In the genomic region with DNA sequence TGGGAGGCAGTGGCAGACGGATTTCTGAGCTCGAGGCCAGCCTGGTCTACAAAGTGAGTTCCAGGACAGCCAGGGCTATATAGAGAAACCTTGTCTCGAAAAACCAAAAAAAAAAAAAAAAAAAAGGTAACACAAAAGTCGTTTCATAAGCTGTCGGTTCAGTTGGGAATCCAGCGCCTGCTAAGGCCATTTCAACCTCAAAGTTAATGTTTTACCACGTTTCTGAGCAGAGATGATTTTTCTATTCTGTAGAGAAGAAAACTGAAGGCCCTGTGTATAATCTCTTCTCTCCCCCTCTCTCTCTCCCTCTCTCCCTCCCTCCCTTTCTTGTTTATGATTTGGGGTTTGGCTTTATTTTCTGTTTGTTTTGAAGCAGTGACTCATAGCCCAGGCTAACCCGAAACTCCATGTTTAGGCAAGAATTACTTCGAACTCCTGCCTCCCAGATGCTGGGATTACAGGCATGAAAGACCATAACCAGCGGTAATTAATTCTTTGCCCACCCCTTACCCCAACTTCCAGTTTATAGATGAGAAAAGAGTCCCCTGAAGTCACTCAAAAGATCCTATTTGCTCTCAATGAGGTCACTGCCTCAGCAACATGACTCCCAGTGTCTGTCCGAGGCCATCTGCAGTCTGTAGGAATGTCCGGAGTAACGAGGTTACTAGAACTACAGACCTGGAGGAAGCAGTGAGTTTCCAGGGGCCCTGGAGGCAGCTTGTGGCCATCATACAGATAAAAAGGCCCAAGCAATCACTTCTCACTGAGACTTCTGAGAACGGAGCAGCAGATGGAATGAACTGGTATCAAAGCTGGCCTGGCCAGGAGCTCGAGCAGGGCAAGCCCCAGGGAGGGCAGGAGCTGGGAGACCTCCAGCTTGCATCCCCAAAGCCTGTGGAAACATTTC, we compare ENCODE assay signal across 7 mouse cellular contexts. TPM values are rescaled to one million over a fixed set of nuclear protein-coding genes. Genes with fewer than 3 reads are reported as not detected.
DNase-seq lines count a peak whose midpoint lies in the region; ATAC-seq and TF ChIP-seq lines count a peak whose summit lies in the region.

No protein-coding gene starts in this region.

- intact Hi-C loops in left cerebral cortex, adult 2 months (cut with DNase I), result loop anchor here (1.0 to 2.0 kb wide), 2 partner anchors 16 to 93 kb away; a partner anchor contains a TSS

- peak overlapping the region; percentile 88 for H3K9ac ChIP-seq in embryonic facial prominence, embryonic 13.5 days
- peak overlapping the region; percentile 60 for H3K9ac ChIP-seq in intestine, embryonic 16.5 days (ENCODE audit: low read depth, low read length)
- no peak overlapping the region for H3K9ac ChIP-seq in neural tube, embryonic 14.5 days (replicated peaks; ENCODE audit: low read depth, low read length)

- no peaks in the 10 kb centered on the region for H3K9me3 ChIP-seq in embryonic facial prominence, embryonic 13.5 days
- no peaks in the 10 kb centered on the region for H3K9me3 ChIP-seq in intestine, embryonic 16.5 days (ENCODE audit: control insufficient read depth, low read length)
- no peaks in the 10 kb centered on the region for H3K9me3 ChIP-seq in neural tube, embryonic 14.5 days (ENCODE audit: control insufficient read depth, low read length)

- WGBS in embryonic facial prominence, embryonic 13.5 days, result 33% methylated on average over 15 of the region's 15 CpGs
- 32% methylated on average over 15 of the region's 15 CpGs for WGBS in intestine, embryonic 16.5 days
- WGBS in neural tube, embryonic 14.5 days, result 42% methylated on average over 15 of the region's 15 CpGs

- H3K36me3 ChIP-seq in embryonic facial prominence, embryonic 13.5 days, result peaks cover 11% of the 10 kb centered on the region
- H3K36me3 ChIP-seq in intestine, embryonic 16.5 days (ENCODE audit: control insufficient read depth, insufficient read depth, low read length), result peaks cover 6% of the 10 kb centered on the region; the same call in 1 of the 2 replicates
- H3K36me3 ChIP-seq in neural tube, embryonic 14.5 days (ENCODE audit: control insufficient read depth, insufficient read depth, low read length), result peaks cover 6% of the 10 kb centered on the region; the same call in 1 of the 2 replicates

- peaks cover 32% of the 10 kb centered on the region for H3K4me1 ChIP-seq in embryonic facial prominence, embryonic 13.5 days
- H3K4me1 ChIP-seq in intestine, embryonic 16.5 days (ENCODE audit: control insufficient read depth, insufficient read depth, low read length), result peaks cover 33% of the 10 kb centered on the region
- H3K4me1 ChIP-seq in neural tube, embryonic 14.5 days (ENCODE audit: control insufficient read depth, insufficient read depth, low read length), result peaks cover 25% of the 10 kb centered on the region

- H3K27me3 ChIP-seq in embryonic facial prominence, embryonic 13.5 days, result no peaks in the 10 kb centered on the region
- H3K27me3 ChIP-seq in intestine, embryonic 16.5 days (replicated peaks; ENCODE audit: control insufficient read depth, insufficient read depth, low read length), result no peaks in the 10 kb centered on the region
- no peaks in the 10 kb centered on the region for H3K27me3 ChIP-seq in neural tube, embryonic 14.5 days (ENCODE audit: control insufficient read depth, insufficient read depth, low read length)

- no peak for ATAC-seq in embryonic facial prominence, embryonic 13.5 days (ENCODE audit: insufficient number of reproducible peaks, insufficient read depth, low FRiP score, low TSS enrichment, low read depth)
- ATAC-seq in intestine, embryonic 16.5 days, result no peak
- no peak for ATAC-seq in neural tube, embryonic 14.5 days (ENCODE audit: low read depth)
- ATAC-seq in frontal cortex, adult (ENCODE audit: low TSS enrichment), result no peak

- peak overlapping the region; percentile 94 for H3K4me2 ChIP-seq in embryonic facial prominence, embryonic 13.5 days
- H3K4me2 ChIP-seq in intestine, embryonic 16.5 days (ENCODE audit: low read depth, low read length), result peak overlapping the region; percentile 50
- H3K4me2 ChIP-seq in neural tube, embryonic 14.5 days (ENCODE audit: low read depth, low read length), result peak overlapping the region; percentile 90

- H3K27ac ChIP-seq in left cerebral cortex, adult 2 months, result peak overlapping the region; percentile 77
- H3K27ac ChIP-seq in embryonic facial prominence, embryonic 13.5 days, result peak overlapping the region; percentile 92
- peak overlapping the region; percentile 98 for H3K27ac ChIP-seq in intestine, embryonic 16.5 days (ENCODE audit: low read length)
- peak overlapping the region; percentile 22; the same call in 1 of the 2 replicates for H3K27ac ChIP-seq in neural tube, embryonic 14.5 days (ENCODE audit: low read depth, low read length)

- peak overlapping the region; percentile 38 for H3K4me3 ChIP-seq in left cerebral cortex, adult 2 months
- peak overlapping the region; percentile 84 for H3K4me3 ChIP-seq in embryonic facial prominence, embryonic 13.5 days
- peak overlapping the region; percentile 42 for H3K4me3 ChIP-seq in intestine, embryonic 16.5 days (ENCODE audit: low read length)
- H3K4me3 ChIP-seq in neural tube, embryonic 14.5 days (ENCODE audit: low read depth, low read length), result peak overlapping the region; percentile 75

- DNase-seq in left cerebral cortex, adult 2 months (ENCODE audit: extremely low spot score in 1 of 2, low spot score in 2 of 2), result no peak
- DNase-seq in left cerebral cortex, adult 8-10 months (ENCODE audit: low spot score in 2 of 2), result no peak
- DNase-seq in thymus, postnatal 10 days (ENCODE audit: low spot score in 2 of 2), result no peak

- TF ChIP-seq CTCF in left cerebral cortex, adult 2 months (IDR thresholded peaks at IDR 0.05), result no peak

RNA-seq across cellular contexts. Expression of a gene that starts 1.4 kb away (rescaled TPM):
- 10 to 100 TPM; 65.7 to 68.6 TPM for total RNA-seq in left cerebral cortex, adult 2 months (2021)
- total RNA-seq in left cerebral cortex, adult 8-10 months (2022), result 10 to 100 TPM; 64.1 to 75.4 (median 68.9) TPM
- polyA plus RNA-seq in embryonic facial prominence, embryonic 13.5 days (2015; fragmentation: Nextera tagmentation; extraction: Ambion mirVana), result 191 and 195 TPM in 2 replicates
- 366 and 376 TPM in 2 replicates for polyA plus RNA-seq in intestine, embryonic 16.5 days (2015; fragmentation: Nextera tagmentation; extraction: Ambion mirVana)
- polyA plus RNA-seq in neural tube, embryonic 14.5 days (2014; fragmentation: Nextera tagmentation; extraction: Ambion mirVana), result 141 and 144 TPM in 2 replicates

RNA-seq across cellular contexts. Expression of a gene that starts 15.9 kb away (rescaled TPM):
- 100 to 1,000 TPM; 505 to 522 TPM for total RNA-seq in left cerebral cortex, adult 2 months (2021)
- 100 to 1,000 TPM; 433 to 468 (median 439) TPM for total RNA-seq in left cerebral cortex, adult 8-10 months (2022)
- polyA plus RNA-seq in embryonic facial prominence, embryonic 13.5 days (2015; fragmentation: Nextera tagmentation; extraction: Ambion mirVana), result 3.6 and 5.2 TPM in 2 replicates
- polyA plus RNA-seq in intestine, embryonic 16.5 days (2015; fragmentation: Nextera tagmentation; extraction: Ambion mirVana), result 6.0 and 6.8 TPM in 2 replicates
- polyA plus RNA-seq in neural tube, embryonic 14.5 days (2014; fragmentation: Nextera tagmentation; extraction: Ambion mirVana), result 97.8 and 115 TPM in 2 replicates

RNA-seq across cellular contexts. Expression of a gene that starts 21.0 kb away (rescaled TPM):
- 10 to 100 TPM; 58.1 to 66.2 TPM for total RNA-seq in left cerebral cortex, adult 2 months (2021)
- total RNA-seq in left cerebral cortex, adult 8-10 months (2022), result 100 to 1,000 TPM in 2 of 4 experiments, 10 to 100 TPM in 2; 51.6 to 142 (median 80.2) TPM
- 124 and 126 TPM in 2 replicates for polyA plus RNA-seq in embryonic facial prominence, embryonic 13.5 days (2015; fragmentation: Nextera tagmentation; extraction: Ambion mirVana)
- 221 and 245 TPM in 2 replicates for polyA plus RNA-seq in intestine, embryonic 16.5 days (2015; fragmentation: Nextera tagmentation; extraction: Ambion mirVana)
- polyA plus RNA-seq in neural tube, embryonic 14.5 days (2014; fragmentation: Nextera tagmentation; extraction: Ambion mirVana), result 43.3 and 68.2 TPM in 2 replicates

RNA-seq across cellular contexts. Expression of a gene that starts 38.3 kb away (rescaled TPM):
- total RNA-seq in left cerebral cortex, adult 2 months (2021), result 100 to 1,000 TPM; 117 to 123 TPM
- total RNA-seq in left cerebral cortex, adult 8-10 months (2022), result 100 to 1,000 TPM in 2 of 4 experiments, 10 to 100 TPM in 2; 88.3 to 104 (median 96.8) TPM
- polyA plus RNA-seq in embryonic facial prominence, embryonic 13.5 days (2015; fragmentation: Nextera tagmentation; extraction: Ambion mirVana), result 8.1 and 8.2 TPM in 2 replicates
- polyA plus RNA-seq in intestine, embryonic 16.5 days (2015; fragmentation: Nextera tagmentation; extraction: Ambion mirVana), result 0.86 and 1.8 TPM in 2 replicates
- 25.4 and 38.4 TPM in 2 replicates for polyA plus RNA-seq in neural tube, embryonic 14.5 days (2014; fragmentation: Nextera tagmentation; extraction: Ambion mirVana)

RNA-seq across cellular contexts. Expression of a gene that starts 43.1 kb away (rescaled TPM):
- total RNA-seq in left cerebral cortex, adult 2 months (2021), result under 1 TPM; 0.16 to 0.43 TPM
- under 1 TPM in 3 of 4 experiments, not detected in 1; 0.08 to 0.41 (median 0.24) TPM for total RNA-seq in left cerebral cortex, adult 8-10 months (2022)
- polyA plus RNA-seq in embryonic facial prominence, embryonic 13.5 days (2015; fragmentation: Nextera tagmentation; extraction: Ambion mirVana), result 6.3 and 16.6 TPM in 2 replicates
- 11.2 and 19.3 TPM in 2 replicates for polyA plus RNA-seq in intestine, embryonic 16.5 days (2015; fragmentation: Nextera tagmentation; extraction: Ambion mirVana)
- 1.6 and 2.4 TPM in 2 replicates for polyA plus RNA-seq in neural tube, embryonic 14.5 days (2014; fragmentation: Nextera tagmentation; extraction: Ambion mirVana)

Comparison
In these comparisons a context has a peak if more than half of its experiments do, and no peak if none do; other contexts are left out.
1. H3K27ac ChIP-seq: peak in every context shown above with its lines; median percentile 98 in intestine, embryonic 16.5 days; 92 in embryonic facial prominence, embryonic 13.5 days; 77 in left cerebral cortex, adult 2 months; 22 in neural tube, embryonic 14.5 days.
2. RNA of a gene that starts 15.9 kb away (polyA plus RNA-seq): 97.8 to 115 TPM in neural tube, embryonic 14.5 days; 6.0 to 6.8 TPM in intestine, embryonic 16.5 days and 3.6 to 5.2 TPM in embryonic facial prominence, embryonic 13.5 days; every median in the first group is over 10 times any median in the second.
3. Peak in every context shown above with its lines, with median percentiles within 50 percentile points of each other: H3K4me3 ChIP-seq and H3K4me2 ChIP-seq.